10 mouse cellular contexts compared by ENCODE assay signal in genomic region chr6:144057098-144057632, GRCm38 (mm10).
DNase-seq lines count a peak whose midpoint lies in the region; ATAC-seq and TF ChIP-seq lines count a peak whose summit lies in the region.
"Had no signal": no experiment of that assay in that cellular context is flagged by ENCODE, and none has a peak within 500 bp of the region (broad histone marks: within the 10 kb centered on the region; RNA-seq: fewer than 3 reads in every experiment).

No protein-coding gene starts in this region.

- no peak for TF ChIP-seq EP300 in lung, postnatal 0 days (IDR thresholded peaks at IDR 0.05)

- no peaks in the 10 kb centered on the region for H3K36me3 ChIP-seq in lung, postnatal 0 days (ENCODE audit: insufficient read depth, low read length)
- no peaks in the 10 kb centered on the region for H3K36me3 ChIP-seq in hindbrain, embryonic 15.5 days
- no peaks in the 10 kb centered on the region for H3K36me3 ChIP-seq in neural tube, embryonic 15.5 days
- H3K36me3 ChIP-seq: liver, embryonic 15.5 days; neural tube, embryonic 12.5 days had no signal

- no peak overlapping the region for H3K9ac ChIP-seq in lung, postnatal 0 days (replicated peaks; ENCODE audit: low read depth)
- H3K9ac ChIP-seq in hindbrain, embryonic 15.5 days = no peak overlapping the region
- H3K9ac ChIP-seq in neural tube, embryonic 15.5 days (replicated peaks) = no peak overlapping the region
- H3K9ac ChIP-seq: liver, embryonic 15.5 days; neural tube, embryonic 12.5 days had no signal

- peaks cover 20% of the 10 kb centered on the region for H3K4me1 ChIP-seq in lung, postnatal 0 days (ENCODE audit: insufficient read depth, low read depth, low read length)
- H3K4me1 ChIP-seq in hindbrain, embryonic 15.5 days (replicated peaks) = peaks cover 4% of the 10 kb centered on the region; the same call in 1 of the 2 replicates
- H3K4me1 ChIP-seq in neural tube, embryonic 15.5 days = peaks cover 12% of the 10 kb centered on the region; the same call in 1 of the 2 replicates
- H3K4me1 ChIP-seq: liver, embryonic 15.5 days; neural tube, embryonic 12.5 days had no signal

- 52% methylated on average over 14 of the region's 14 CpGs for WGBS in lung, postnatal 0 days
- 74% methylated on average over 14 of the region's 14 CpGs for WGBS in hindbrain, embryonic 15.5 days
- WGBS in neural tube, embryonic 15.5 days = 80% methylated on average over 14 of the region's 14 CpGs

- no peaks in the 10 kb centered on the region for H3K9me3 ChIP-seq in lung, postnatal 0 days (ENCODE audit: low read length)
- no peaks in the 10 kb centered on the region for H3K9me3 ChIP-seq in hindbrain, embryonic 15.5 days
- no peaks in the 10 kb centered on the region for H3K9me3 ChIP-seq in neural tube, embryonic 15.5 days (replicated peaks)
- H3K9me3 ChIP-seq: liver, embryonic 15.5 days; neural tube, embryonic 12.5 days had no signal

- peak overlapping the region; percentile 81 for H3K27ac ChIP-seq in lung, postnatal 0 days (ENCODE audit: low read length)
- peak overlapping the region; percentile 73 for H3K27ac ChIP-seq in hindbrain, embryonic 15.5 days (replicated peaks)
- H3K27ac ChIP-seq in neural tube, embryonic 15.5 days (replicated peaks) = peak overlapping the region; percentile 74

- no peak for TF ChIP-seq CTCF in lung, postnatal 0 days (IDR thresholded peaks at IDR 0.05)

- intact Hi-C loops in heart, postnatal 36 days (cut with DNase I) = no loop called here

- H3K27me3 ChIP-seq in lung, postnatal 0 days (replicated peaks; ENCODE audit: insufficient read depth, low read length) = no peaks in the 10 kb centered on the region
- no peaks in the 10 kb centered on the region for H3K27me3 ChIP-seq in hindbrain, embryonic 15.5 days
- H3K27me3 ChIP-seq in neural tube, embryonic 15.5 days (replicated peaks) = no peaks in the 10 kb centered on the region
- H3K27me3 ChIP-seq: liver, embryonic 15.5 days; neural tube, embryonic 12.5 days had no signal

- ATAC-seq in lung, postnatal 0 days = no peak; the same call in 1 of the 2 replicates
- ATAC-seq in hindbrain, embryonic 15.5 days (ENCODE audit: low FRiP score, low read depth) = peak; percentile 67
- peak; percentile 36; the same call in 1 of the 2 replicates for ATAC-seq in neural tube, embryonic 15.5 days (ENCODE audit: low FRiP score)

- H3K4me2 ChIP-seq in lung, postnatal 0 days (replicated peaks; ENCODE audit: low read depth, low read length) = no peak overlapping the region
- no peak overlapping the region for H3K4me2 ChIP-seq in hindbrain, embryonic 15.5 days
- H3K4me2 ChIP-seq in neural tube, embryonic 15.5 days = no peak overlapping the region
- H3K4me2 ChIP-seq: liver, embryonic 15.5 days; neural tube, embryonic 12.5 days had no signal

- no peak overlapping the region for H3K4me3 ChIP-seq in lung, postnatal 0 days (ENCODE audit: low read depth, low read length)
- H3K4me3 ChIP-seq in hindbrain, embryonic 15.5 days = no peak overlapping the region
- H3K4me3 ChIP-seq in neural tube, embryonic 15.5 days (replicated peaks) = no peak overlapping the region
- H3K4me3 ChIP-seq: liver, embryonic 15.5 days; neural tube, embryonic 12.5 days had no signal

- peak; percentile 61 for DNase-seq in heart, adult 11 months
- no peak for DNase-seq in heart, postnatal 36 days
- no peak for DNase-seq in lung, postnatal 0 days (ENCODE audit: low spot score)
- no peak for DNase-seq in lung, adult 18-20 months
- no peak for DNase-seq in thymus, postnatal 36 days
- no peak for DNase-seq in kidney, postnatal 14 days
